Mouse (Mus musculus): ENCODE data around the gene Pmvk.
A peak's percentile ranks its signal among the peaks of the same experiment; 100 is the strongest.

Pmvk gene

DNA sequence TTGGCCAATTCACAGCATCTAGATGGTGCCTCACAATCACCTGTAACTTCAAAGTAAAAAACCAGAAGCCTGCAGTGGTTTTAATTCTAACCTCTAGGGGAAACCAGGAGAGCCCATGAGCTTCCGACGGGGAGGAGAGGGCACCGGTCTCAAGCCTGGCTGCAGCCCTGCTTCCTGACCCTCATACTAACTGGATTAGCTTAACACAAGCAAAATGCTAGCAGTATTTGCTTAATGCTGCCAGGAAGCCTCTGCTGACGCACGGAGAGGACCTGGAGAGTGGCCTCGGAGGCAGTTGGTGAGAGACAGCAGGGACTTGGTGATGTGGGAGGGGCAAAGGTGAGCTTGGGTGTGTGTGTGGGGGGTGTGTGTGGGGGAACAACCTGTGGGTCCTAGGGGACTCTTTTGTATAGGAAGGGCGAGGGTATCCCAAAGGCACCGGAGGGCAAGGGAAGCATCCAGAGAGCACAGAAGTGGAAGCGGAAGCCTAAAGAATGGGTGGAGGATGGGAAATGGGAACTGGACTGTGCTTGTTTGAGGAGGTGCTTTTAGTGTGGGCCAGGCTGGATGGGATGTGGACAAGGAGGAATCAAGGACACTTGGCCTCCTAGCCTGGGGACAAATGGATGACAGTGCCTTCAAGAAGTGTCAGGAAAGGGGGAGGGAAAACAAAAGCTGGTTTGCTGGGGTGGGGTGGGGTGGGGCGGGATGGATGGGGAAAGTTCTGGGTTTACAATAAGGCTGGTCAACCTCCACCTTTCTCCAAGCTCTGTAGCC, at the start of gene Pmvk:
TSS of gene Pmvk (plus strand) at position 141 of the 777 bp plus-strand sequence.
- DNase-seq (ENCODE audit: low read depth) = no peak

DNA sequence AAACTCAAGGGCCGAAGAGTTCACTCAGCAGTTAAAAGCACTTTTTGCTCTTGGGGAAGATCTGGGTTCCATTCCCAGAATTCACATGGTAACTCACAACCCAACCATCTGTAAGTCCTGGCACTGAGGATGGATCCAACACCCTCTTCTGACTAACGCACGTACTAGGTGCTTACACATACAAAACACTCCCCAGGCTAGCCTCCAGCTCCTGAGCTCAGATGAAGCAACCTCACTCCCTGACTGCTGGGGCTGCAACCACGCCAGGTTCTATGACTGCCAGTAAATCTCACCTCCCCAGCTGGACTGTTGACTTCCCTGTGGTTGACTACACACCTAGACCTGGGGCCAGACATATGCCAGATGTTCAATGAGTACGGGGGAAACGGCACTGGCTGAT, 47.5 kb upstream of the Pmvk start:
- no peak for DNase-seq (ENCODE audit: low read depth)

DNA sequence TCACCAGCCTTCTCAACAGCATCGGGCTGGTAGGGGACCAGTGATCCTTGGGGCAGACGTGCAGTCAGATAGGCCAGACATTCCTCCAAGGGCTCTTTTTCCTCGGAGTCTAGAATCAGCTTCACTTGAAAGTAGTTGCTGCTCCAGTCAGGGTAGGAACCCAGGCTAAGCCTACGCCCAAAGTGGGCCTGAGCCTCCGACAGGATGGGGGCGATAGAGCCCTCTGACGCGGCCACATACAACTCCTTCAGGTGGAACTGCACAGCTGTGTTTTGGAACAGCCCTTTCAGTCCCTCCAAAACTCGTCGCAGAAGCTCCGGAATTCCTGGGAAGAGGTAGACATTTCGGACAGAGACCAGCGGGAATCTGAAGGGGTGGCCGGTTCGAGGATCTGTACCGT, 45.9 kb upstream of the Pmvk start:
- no peak for DNase-seq (ENCODE audit: low read depth)

DNA sequence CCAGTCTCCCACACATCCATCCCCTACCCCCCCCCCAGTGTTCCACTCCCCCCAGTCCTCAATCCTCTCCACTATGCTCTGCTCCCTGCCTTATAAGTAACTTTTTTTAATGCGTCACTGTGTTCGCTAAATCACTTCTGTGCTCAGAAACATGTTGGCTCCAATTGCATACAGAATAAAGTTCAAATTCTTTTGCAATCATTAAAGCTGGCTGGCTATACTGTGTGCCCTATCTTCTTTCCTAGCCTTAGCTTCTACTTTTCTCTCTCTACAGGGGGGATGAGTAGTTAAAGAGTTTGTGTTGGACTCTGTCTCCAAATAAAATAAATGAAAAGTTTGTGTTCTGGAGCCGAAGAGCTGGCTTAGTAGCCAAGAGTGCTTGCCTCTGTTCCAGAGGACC, 44.6 kb upstream of the Pmvk start:
- no peak for DNase-seq (ENCODE audit: low read depth)

DNA sequence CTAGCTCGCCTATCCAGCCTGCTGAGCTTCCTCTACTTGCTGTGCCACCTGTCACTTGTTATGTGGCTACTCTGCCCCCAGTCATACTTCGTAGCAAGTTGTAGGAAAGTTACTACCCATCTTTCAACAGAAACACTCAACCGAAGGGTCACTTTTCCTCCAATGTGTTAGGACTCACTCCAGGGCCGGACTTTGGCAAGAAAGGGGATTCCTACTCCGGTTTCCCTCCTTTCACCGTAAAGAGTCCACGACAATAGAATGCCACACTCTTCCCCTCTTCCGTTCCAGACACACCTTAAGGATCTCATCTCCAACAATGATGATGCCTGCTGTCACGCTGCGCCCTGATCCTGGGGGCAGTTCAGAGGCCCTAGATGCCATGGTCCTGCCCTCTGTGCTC, 43.5 kb upstream of the Pmvk start:
- DNase-seq (ENCODE audit: low read depth) = no peak

DNA sequence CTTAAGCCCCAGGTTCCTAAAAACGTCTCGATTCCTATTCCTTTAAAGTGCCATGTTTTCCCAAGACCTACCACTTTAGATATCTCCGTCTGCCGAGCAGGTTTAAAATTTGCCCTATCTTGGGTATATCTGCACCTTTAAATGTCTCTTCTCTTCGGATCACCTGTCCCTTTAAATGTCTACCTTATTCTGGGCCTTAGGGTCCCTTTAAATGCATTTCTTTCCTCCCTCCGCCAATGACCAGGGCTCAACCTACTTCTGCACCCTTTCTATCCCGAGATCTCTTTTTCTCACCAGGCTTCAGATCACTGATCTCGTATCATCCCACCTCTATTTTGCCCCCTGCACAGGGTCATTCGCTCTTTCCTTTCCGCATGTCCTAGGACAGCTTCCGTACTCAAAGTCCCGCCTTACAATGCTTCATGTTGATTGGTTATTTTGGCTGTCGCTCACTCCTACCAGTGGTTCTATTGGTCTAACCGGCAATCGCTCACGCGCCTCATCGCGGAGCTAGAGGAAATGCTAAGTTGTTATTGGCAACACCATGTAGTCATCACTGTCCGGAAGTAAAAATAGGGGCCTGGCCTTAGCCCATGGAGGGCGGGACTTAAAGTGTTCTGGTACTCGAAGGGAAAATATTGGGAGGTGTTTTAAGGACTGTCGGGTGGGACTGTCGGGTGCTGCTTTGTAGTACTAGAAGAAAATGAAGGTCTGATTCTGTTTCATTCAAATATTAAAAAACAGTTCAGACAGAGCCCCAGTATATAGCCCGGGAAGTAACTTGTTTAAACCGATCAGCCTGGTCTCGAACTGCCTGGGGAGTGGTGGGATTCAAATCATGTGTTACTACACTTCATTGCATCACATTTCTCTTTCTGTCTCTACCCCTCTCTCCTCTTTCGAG, 42.6 kb upstream of the Pmvk start, which contains the start of gene Flad1:
TSS of gene Flad1 (minus strand) at position 381 of the 904 bp plus-strand sequence.
- peak; percentile 100 for DNase-seq (ENCODE audit: low read depth)

DNA sequence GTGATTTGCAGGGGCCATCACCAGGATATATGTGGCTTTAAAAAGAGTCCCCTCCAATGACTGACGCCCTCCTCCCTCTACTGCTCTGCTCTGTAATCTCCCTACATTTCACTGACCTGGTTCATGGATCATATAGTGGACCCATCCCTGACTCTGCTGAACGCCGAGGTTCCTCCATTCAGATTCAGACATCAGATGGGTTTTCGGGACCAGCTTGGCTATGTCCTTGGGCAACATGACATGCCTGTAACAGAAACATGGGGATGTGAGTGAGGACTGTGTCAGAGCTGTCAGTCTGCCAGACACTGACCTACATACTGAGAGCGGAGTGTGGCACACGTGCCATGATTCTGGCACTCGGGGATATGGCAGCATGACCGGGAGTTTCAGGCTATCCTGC, 38.2 kb upstream of the Pmvk start:
- DNase-seq (ENCODE audit: low read depth) = no peak

DNA sequence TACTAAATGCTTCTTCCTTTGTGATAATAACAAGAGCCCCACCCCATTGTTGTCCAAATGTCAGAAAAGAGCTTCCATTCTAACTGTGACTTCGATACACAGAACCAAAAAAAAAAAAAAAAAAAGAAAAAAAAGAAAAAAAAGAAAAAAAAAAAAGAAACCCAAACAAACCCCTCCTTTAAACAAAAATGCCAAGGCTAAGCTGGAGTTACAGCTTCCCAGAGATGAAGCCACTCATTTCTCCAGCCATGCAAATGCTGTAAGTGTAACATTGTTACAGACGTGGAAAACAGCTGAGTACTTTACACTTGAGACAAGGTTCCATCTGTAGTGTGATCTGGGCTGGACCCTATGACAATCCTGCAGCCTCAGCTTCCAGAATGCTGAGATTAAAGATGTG, 37.2 kb upstream of the Pmvk start:
- DNase-seq (ENCODE audit: low read depth) = no peak

DNA sequence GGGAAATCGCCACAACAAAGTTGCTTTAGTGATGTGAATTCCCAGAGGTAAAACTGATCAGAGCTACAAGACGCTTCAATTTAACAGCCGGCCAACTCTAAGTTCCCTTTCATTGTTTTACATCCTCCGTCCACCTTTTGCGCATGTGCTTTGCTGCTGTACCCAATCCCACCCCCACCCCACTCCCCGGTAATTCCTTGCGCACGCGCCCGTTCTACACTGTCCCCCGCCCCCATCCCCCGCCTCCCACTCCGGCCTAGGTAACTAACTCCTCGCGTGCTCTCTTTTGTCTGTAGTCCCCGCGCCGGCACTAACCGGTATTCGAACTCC, 36.5 kb upstream of the Pmvk start:
- no peak for DNase-seq (ENCODE audit: low read depth)

DNA sequence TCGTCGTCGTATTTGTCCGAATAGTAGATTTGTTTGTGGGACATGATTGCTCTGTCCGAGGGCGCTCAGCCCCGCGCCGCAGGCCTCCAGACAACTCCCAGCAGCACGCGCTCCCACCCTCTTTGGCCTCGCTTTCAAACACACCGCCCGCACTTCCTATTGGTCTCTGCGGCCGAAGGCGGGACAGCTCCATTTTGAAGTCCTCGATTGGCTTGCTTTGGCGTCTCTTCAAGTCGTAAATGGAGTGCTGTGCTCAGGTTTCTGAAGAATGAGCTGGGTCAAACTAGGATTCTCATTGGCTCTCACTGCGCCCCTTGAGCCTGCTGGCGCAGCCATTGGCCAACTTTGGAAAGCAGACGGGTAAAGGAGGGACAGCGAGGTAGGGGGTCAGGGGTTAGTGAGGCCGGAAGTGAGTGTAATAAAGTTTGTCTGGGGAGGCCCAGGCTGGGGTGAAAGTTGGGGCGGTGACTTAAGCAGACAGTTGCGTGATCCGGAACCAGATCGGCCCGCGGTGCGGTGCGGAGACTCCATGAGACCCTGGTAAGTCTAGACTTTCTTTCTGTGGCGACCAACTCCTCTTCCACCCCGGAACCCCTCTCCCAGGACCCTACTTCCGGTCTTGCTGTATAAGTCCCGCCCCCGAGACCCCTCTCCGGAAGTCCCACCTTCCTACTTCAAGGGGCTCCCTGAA, 36.0 kb upstream of the Pmvk start, which contains the start of the genes Cks1b and Shc1:
TSS of gene Cks1b (minus strand) at position 214 of the 691 bp plus-strand sequence.
TSS of gene Shc1 (plus strand) at position 274 of the 691 bp plus-strand sequence.
- DNase-seq (ENCODE audit: low read depth) = peak; percentile 99

DNA sequence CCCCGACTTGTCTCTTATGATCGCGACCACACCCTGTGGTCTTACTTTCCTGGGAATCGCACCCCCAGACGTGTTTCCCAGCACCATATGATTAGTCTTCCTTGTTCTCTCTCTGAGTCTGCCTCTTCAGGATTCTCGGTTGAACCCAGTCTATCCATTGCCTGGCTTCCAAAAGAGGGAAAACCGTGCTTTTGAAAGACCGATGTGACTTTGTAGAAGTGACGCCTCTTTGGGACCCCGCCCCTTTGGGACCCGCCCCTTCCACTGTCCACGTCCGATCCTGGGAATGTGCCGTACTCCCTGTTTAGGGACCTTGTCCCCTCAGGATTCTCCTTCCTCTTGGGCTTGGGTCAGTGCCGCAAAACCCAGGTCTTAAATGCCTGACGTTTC, 35.5 kb upstream of the Pmvk start:
- no peak for DNase-seq (ENCODE audit: low read depth)

DNA sequence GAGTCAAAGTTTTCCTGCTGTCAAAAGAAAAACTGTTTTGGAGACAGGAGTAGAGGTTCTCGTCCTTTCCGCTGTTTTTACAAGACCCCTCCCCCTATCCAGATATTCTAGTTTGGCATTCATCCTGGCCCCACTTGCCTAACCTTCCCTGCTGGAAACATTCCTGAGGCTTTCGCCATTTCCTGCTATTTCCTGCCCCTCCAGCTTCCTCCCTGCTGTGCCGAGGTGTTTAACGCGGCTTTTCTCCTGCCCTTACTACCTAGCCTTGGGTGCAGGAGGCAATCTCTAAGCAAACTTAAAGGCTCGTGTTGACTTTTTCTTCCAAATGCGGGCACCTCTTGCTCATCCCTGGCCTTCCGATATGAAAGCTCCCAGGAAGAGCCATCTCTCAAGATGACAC, 34.8 kb upstream of the Pmvk start:
- no peak for DNase-seq (ENCODE audit: low read depth)

DNA sequence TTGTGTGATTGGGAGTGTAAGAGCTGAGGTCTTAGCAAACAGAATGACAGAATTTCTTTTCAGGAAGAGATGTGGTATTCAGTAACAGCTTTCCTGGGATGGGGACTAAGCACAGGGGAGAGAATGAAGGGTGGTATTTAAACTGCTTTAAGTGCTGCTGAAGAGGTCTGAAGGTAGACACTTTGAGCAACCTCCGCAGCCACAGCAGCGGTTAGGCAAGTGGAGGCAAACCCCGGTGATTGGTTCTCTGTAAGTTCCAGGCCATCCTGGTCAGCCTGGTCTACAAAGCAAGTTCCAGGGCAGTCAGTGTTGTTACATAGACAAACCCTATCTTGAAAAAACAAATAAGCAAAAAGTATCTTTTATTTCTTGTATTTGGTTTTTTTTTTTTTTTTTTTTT, 34.4 kb upstream of the Pmvk start:
- DNase-seq (ENCODE audit: low read depth) = no peak

DNA sequence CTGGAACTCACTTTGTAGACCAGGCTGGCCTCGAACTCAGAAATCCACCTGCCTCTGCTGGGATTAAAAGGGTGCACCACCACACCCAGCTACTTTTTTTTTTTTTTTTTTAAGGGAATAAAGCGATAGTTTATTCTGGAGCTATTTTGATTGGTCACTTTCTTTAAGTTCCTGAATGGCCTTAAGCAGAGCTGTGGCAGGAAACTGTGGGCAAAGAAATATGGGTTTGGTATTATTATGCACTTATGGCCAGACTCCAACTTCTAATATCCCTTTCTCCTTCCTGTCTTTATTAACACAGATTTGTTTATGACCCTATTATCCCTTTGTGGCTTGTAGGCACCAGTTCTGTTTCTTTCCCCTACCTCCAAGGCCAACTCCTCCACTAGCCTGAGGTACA, 33.9 kb upstream of the Pmvk start:
- DNase-seq (ENCODE audit: low read depth) = no peak

DNA sequence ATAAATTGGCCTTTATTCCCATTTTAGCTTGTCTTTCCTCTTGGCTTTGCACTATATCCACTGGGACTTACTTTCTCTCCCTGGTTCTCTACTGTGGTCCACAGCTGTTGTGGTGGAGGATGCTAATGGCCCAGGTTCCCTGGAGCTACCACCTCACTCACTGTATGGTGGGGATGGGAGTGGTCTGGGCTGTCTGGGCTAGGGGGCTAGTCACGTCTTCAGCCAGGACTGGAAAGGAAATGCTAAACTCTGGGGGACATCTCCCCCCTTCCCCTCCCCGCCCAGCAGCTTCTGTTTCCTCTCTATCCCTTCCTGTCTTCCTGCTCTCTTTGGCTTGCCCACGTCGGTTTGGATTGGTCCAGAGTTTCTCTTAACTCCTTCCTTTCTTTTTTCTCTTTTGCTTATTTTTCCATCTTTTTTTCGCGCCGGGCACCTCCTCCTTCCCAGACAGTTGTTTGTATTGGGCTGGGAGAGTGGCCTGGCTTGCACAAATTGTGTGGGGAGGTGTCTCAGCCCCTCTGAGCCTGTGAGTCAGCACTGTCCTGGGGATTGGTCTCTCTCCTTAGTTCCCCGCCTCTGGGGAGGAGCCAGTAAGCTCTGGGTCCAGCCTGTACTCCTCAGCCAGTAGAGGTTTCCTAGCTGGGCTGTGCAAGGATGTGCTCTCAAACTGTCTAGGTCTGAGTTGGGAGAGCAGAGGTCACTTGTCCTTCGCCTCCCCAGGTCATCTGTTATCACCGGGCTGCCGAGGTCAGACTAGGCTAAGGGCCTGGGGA, 33.2 kb upstream of the Pmvk start:
- peak; percentile 97 for DNase-seq (ENCODE audit: low read depth)

DNA sequence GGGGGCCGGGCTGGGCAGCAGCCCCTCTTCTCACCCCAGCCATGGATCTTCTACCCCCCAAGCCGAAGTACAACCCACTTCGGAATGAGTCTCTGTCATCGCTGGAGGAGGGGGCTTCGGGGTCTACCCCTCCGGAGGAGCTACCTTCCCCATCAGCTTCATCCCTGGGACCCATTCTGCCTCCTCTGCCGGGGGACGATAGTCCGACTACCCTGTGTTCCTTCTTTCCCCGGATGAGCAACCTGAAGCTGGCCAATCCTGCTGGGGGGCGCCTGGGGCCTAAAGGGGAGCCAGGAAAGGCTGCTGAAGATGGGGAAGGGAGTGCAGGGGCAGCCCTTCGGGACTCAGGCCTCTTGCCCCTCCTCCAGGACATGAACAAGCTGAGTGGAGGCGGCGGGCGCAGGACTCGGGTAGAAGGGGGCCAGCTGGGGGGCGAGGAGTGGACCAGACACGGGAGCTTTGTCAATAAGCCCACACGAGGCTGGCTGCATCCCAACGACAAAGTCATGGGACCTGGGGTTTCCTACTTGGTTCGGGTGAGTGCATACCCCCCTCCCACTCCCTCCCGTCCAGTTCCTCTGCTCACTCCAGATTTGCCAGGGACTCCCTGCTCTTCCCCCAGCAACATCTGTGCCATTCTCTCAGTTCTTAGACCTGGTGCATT, 32.4 kb upstream of the Pmvk start:
- DNase-seq (ENCODE audit: low read depth) = no peak

DNA sequence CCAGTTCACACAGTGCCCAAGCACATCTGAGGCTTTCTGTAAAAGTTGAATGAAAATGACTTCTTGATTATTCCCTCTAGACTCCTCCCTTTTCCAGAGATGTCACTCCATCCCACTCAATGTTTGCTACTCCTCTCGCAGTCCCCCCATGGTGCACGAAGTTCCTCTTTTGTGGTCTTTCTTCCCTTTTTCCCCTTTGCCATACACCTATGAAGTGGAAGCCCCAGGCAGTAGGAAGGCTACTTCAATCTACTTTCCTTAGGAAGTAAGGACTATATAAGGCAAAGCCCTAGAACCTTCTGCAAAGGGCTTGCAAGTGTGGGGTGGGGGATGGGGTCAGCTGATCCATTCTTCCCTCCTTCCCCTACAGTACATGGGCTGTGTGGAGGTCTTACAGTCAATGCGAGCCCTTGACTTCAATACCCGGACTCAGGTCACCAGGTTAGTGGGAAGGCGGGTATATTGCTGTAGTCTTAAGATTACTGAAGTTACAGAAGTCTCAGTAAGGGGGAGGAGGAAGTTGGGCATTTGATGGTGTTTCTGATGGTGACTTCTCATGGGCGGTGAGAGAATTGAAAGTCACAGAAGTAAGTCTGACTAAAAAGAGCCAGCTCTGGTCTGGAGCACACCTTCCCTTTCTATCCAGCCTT, 31.7 kb upstream of the Pmvk start:
- DNase-seq (ENCODE audit: low read depth) = no peak

DNA sequence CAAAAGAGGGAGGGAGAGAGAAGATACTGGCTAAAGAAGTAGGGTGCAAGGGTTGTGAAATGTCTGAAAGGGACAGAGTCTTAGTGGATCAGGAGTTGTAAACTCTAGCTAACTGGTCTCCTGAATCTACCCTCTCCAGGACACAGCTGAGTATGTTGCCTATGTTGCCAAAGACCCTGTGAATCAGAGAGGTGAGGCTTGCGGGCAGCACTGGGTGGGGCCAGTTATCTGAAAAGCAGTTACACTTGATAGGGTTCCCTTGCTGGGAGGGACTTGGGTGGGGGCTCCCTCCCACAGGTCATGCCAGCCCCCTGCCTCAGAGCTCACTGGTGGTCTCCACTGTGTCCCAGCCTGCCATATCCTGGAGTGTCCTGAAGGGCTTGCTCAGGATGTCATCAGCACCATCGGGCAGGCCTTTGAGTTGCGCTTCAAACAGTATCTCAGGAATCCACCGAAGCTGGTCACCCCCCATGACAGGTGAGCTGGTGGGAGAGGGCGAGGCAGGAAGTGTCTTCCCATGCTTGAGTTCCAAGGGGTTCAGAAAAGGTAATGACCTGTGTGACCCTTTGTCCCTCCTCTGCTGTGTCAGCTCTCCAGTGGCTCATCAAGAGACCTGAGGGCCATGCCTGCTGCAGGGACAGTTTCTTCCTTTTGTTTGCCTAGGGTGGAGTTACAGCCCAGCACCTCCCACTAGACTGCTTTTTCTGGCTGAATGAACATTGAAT, 29.8 kb upstream of the Pmvk start:
- no peak for DNase-seq (ENCODE audit: low read depth)

DNA sequence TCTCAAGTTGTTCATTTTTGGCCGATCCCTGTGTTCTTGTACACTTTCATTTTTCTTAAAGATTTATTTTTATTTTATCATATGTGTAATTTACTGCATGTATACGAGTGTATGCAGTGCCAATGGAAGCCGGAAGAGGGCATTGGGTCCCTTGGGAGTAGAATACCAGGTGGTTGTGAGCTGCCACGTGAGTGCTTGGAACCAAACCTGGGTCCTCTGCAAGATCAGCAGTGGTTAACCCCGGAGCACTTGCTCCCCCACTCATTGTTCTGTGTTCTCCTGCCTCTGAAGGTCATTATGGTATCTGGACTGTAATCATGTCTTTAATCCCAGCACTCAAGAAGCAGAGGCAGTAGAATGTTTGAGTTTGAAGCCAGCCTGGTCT, 29.2 kb upstream of the Pmvk start:
- DNase-seq (ENCODE audit: low read depth) = no peak

DNA sequence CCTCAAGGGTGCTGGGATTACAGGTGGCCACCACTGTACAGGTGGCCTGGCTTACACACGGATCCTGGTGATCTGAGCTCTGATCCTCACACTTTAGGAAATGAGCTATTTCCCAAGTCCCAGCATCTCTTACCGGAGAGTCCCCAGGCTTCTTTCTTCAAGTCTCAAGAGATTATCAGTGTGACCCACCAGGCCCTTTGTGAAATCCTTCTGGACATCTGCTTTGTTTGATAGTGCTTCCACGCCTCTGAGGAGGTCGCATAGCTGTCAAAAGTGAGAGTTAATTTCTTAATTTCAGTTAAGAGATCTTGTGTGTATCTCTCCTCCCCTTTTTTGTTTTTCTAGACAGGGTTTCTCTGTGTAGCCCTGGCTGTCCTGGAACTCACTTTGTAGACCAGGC, 28.5 kb upstream of the Pmvk start:
- DNase-seq (ENCODE audit: low read depth) = no peak

Measured in fibroblast of lung, adult 2 months (primary cell).